Mouse (Mus musculus) limb, embryonic 11.5 days (tissue): ENCODE measurements around the gene Aass. TPM values are rescaled to one million over a fixed set of nuclear protein-coding genes. Genes with fewer than 3 reads are reported as not detected.
"Not testable (repeated sequence)": the region's sequence is repeated elsewhere in the genome, so short reads cannot be mapped to it uniquely, and the experiment has no call there.

Source experiments
- ATAC-seq: fragments of 200-750 bp; cut with Nextera tagmentation; 2 replicates; pipeline ENCODE4 v1.8.0; 2017; ENCODE audit warnings: low read depth; ENCODE audit not compliant: insufficient number of reproducible peaks, low FRiP score, low TSS enrichment
- DNase-seq: peaks from one replicate; pipeline ENCODE4 v3.0.0-alpha.2; 2015; ENCODE audit warnings: low spot score
- H3K27ac ChIP-seq: fragments of 300-500 bp; sonication (generic); replicated peaks from 2 replicates; pipeline ENCODE4 v1.5.1; 2014; ENCODE audit warnings: low read depth, mild to moderate bottlenecking, low read length
- H3K27me3 ChIP-seq: fragments of 300-500 bp; sonication (generic); 2 replicates; pipeline ENCODE4 v1.6.1; 2014; ENCODE audit warnings: mild to moderate bottlenecking, low read length, mixed read lengths; ENCODE audit not compliant: control insufficient read depth, insufficient read depth
- H3K36me3 ChIP-seq: fragments of 300-500 bp; sonication (generic); 2 replicates; pipeline ENCODE4 v1.6.1; 2014; ENCODE audit warnings: mild to moderate bottlenecking, low read length, moderate library complexity, mixed read lengths; ENCODE audit not compliant: control insufficient read depth, insufficient read depth
- H3K4me1 ChIP-seq: fragments of 300-500 bp; sonication (generic); 2 replicates; pipeline ENCODE4 v1.6.1; 2014; ENCODE audit warnings: low read length, mixed read lengths; ENCODE audit not compliant: control insufficient read depth, insufficient read depth
- H3K4me2 ChIP-seq: fragments of 300-500 bp; sonication (generic); 2 replicates; pipeline ENCODE4 v1.6.1; 2014; ENCODE audit warnings: low read depth, mild to moderate bottlenecking, moderate library complexity; ENCODE audit not compliant: severe bottlenecking
- H3K4me3 ChIP-seq: fragments of 300-500 bp; sonication (generic); 2 replicates; pipeline ENCODE4 v1.5.1; 2014; ENCODE audit warnings: low read depth, low read length
- H3K9ac ChIP-seq: fragments of 300-500 bp; sonication (generic); 2 replicates; pipeline ENCODE4 v1.6.1; 2014; ENCODE audit warnings: mild to moderate bottlenecking, low read length
- H3K9me3 ChIP-seq: fragments of 300-500 bp; sonication (generic); 2 replicates; pipeline ENCODE4 v1.6.1; 2016; ENCODE audit warnings: low read length; ENCODE audit not compliant: control insufficient read depth
- WGBS: fragments of 180-500 bp; shearing (Covaris S2); extraction: QIAGEN DNeasy Blood & Tissue Kit; methylation state at CpG from one replicate; pipeline ENCODE4 v1.1.7; 2014; 5-methylcytosine and 5-hydroxymethylcytosine counted together
- polyA plus RNA-seq: library from polyadenylated mRNA; unstranded; fragments of >200 nt; fragmentation: Nextera tagmentation; extraction: Ambion mirVana; gene quantifications from 2 replicates; pipeline ENCODE4 v1.2.1, GENCODE M21; 2014

The Aass gene
- polyA plus RNA-seq, 1 experiment from 2014 or later = 9.8 TPM

- Histone ChIP-seq H3K4me1 (no peaks in the 10 kb centered on the region), H3K27ac (no peak overlapping the region), H3K4me2 (no peak overlapping the region), H3K9me3 (no peaks in the 10 kb centered on the region), H3K27me3 (no peaks in the 10 kb centered on the region), H3K36me3 (no peaks in the 10 kb centered on the region), H3K4me3 (no peak overlapping the region), H3K9ac (no peak overlapping the region)
- ATAC-seq (no peak), DNase-seq (no peak)
- 89% methylated on average over 7 of the region's 7 CpGs for WGBS
Measured at GRCm38 (mm10) chr6:23126706-23127105, 6.1 kb downstream of the Aass start.

- Histone ChIP-seq H3K27me3 (no peaks in the 10 kb centered on the region), H3K4me2 (no peak overlapping the region), H3K9me3 (no peaks in the 10 kb centered on the region), H3K36me3 (no peaks in the 10 kb centered on the region), H3K4me3 (no peak overlapping the region), H3K9ac (no peak overlapping the region), H3K4me1 (no peaks in the 10 kb centered on the region), H3K27ac (no peak overlapping the region)
- ATAC-seq (no peak), DNase-seq (no peak)
- WGBS = 89% methylated on average over 5 of the region's 5 CpGs
Measured at GRCm38 (mm10) chr6:23125831-23126230, 7.0 kb downstream of the Aass start.

- ATAC-seq (no peak), DNase-seq (no peak)
- 75% methylated on average over 2 of the region's 2 CpGs for WGBS
- Histone ChIP-seq H3K9me3 (no peaks in the 10 kb centered on the region), H3K4me2 (no peak overlapping the region), H3K36me3 (no peaks in the 10 kb centered on the region), H3K27ac (no peak overlapping the region), H3K4me3 (no peak overlapping the region), H3K9ac (no peak overlapping the region), H3K27me3 (no peaks in the 10 kb centered on the region), H3K4me1 (no peaks in the 10 kb centered on the region)
Measured at GRCm38 (mm10) chr6:23124823-23125222, 8.0 kb downstream of the Aass start.

- no peak overlapping the region for H3K4me3 ChIP-seq
Measured at GRCm38 (mm10) chr6:23122934-23123333, 9.9 kb downstream of the Aass start.

GRCm38 (mm10) chr6:23114781-23115180 lies 18.0 kb downstream of the Aass start:
- WGBS = 89% methylated on average over 6 of the region's 6 CpGs
- Histone ChIP-seq H3K4me2 (no peak overlapping the region), H3K9me3 (no peaks in the 10 kb centered on the region), H3K9ac (no peak overlapping the region), H3K4me1 (no peaks in the 10 kb centered on the region), H3K36me3 (no peaks in the 10 kb centered on the region), H3K4me3 (no peak overlapping the region), H3K27ac (no peak overlapping the region), H3K27me3 (no peaks in the 10 kb centered on the region)
- no peak for DNase-seq
- ATAC-seq = no peak

More at GRCm38 (mm10) chr6:23122934-23123333, 9.9 kb downstream of the Aass start:
- no peak for ATAC-seq
- no peaks in the 10 kb centered on the region for H3K27me3 ChIP-seq
- WGBS = 37% methylated on average over 3 of the region's 3 CpGs
- no peaks in the 10 kb centered on the region for H3K9me3 ChIP-seq
- DNase-seq = no peak
- no peaks in the 10 kb centered on the region for H3K36me3 ChIP-seq
- no peak overlapping the region for H3K4me2 ChIP-seq
- no peak overlapping the region for H3K9ac ChIP-seq
- H3K4me1 ChIP-seq = no peaks in the 10 kb centered on the region
- H3K27ac ChIP-seq = no peak overlapping the region

- DNase-seq = no peak
- no peak overlapping the region for H3K4me3 ChIP-seq
- no peaks in the 10 kb centered on the region for H3K27me3 ChIP-seq
- H3K9me3 ChIP-seq = no peaks in the 10 kb centered on the region
- 95% methylated on average over 4 of the region's 4 CpGs for WGBS
- H3K36me3 ChIP-seq = no peaks in the 10 kb centered on the region
- ATAC-seq = no peak
- no peak overlapping the region for H3K4me2 ChIP-seq
- no peak overlapping the region for H3K27ac ChIP-seq
- H3K9ac ChIP-seq = no peak overlapping the region
- no peaks in the 10 kb centered on the region for H3K4me1 ChIP-seq
Measured at GRCm38 (mm10) chr6:23107069-23107468, 25.7 kb downstream of the Aass start.

GRCm38 (mm10) chr6:23106373-23106772 lies 26.4 kb downstream of the Aass start:
- Histone ChIP-seq H3K9ac (no peak overlapping the region), H3K36me3 (no peaks in the 10 kb centered on the region), H3K27me3 (no peaks in the 10 kb centered on the region), H3K4me2 (no peak overlapping the region), H3K4me1 (no peaks in the 10 kb centered on the region), H3K4me3 (no peak overlapping the region), H3K27ac (no peak overlapping the region), H3K9me3 (no peaks in the 10 kb centered on the region)
- ATAC-seq = no peak
- 83% methylated on average over 4 of the region's 4 CpGs for WGBS
- no peak for DNase-seq

GRCm38 (mm10) chr6:23090346-23091055 lies 42.3 kb downstream of the Aass start:
- H3K27ac ChIP-seq, H3K9me3 ChIP-seq, H3K4me3 ChIP-seq, H3K36me3 ChIP-seq, H3K27me3 ChIP-seq, DNase-seq, H3K9ac ChIP-seq, H3K4me1 ChIP-seq, ATAC-seq, H3K4me2 ChIP-seq: not testable (repeated sequence)
- 93% methylated on average over 11 of the region's 11 CpGs for WGBS

- not testable (repeated sequence) for H3K4me1 ChIP-seq, H3K4me2 ChIP-seq, ATAC-seq, H3K27ac ChIP-seq, H3K27me3 ChIP-seq, H3K4me3 ChIP-seq, DNase-seq, H3K9me3 ChIP-seq, H3K36me3 ChIP-seq, H3K9ac ChIP-seq
- whole genome bisulfite sequencing = 76% methylated on average over 4 of the region's 4 CpGs
Measured at GRCm38 (mm10) chr6:23089292-23089691, 43.5 kb downstream of the Aass start.
